ENCODE assay signal across 15 mouse cellular contexts in genomic region chr3:52653006-52653405, GRCm38 (mm10).
"Had no signal": no experiment of that assay in that cellular context is flagged by ENCODE, and none has a peak within 500 bp of the region (broad histone marks: within the 10 kb centered on the region; RNA-seq: fewer than 3 reads in every experiment).

No protein-coding gene starts in this region.

- ATAC-seq: midbrain, embryonic 13.5 days; midbrain, embryonic 16.5 days had no signal

- H3K4me1 ChIP-seq: lung, embryonic 15.5 days; midbrain, embryonic 13.5 days had no signal

- DNase-seq: kidney, postnatal 25 days; layer of hippocampus, postnatal 36 days; lung, adult 18-20 months; retina, postnatal 1 day; thymus, adult 18-20 months; thymus, postnatal 36 days had no signal

- H3K27me3 ChIP-seq: lung, embryonic 15.5 days; midbrain, embryonic 13.5 days; neural tube, embryonic 13.5 days had no signal

- H3K36me3 ChIP-seq: lung, embryonic 15.5 days; midbrain, embryonic 13.5 days; neural tube, embryonic 13.5 days had no signal

- H3K4me3 ChIP-seq: layer of hippocampus, adult 2 months; left cerebral cortex, adult 2 months; lung, embryonic 15.5 days; midbrain, embryonic 13.5 days; myocyte; neural tube, embryonic 13.5 days had no signal

- H3K4me2 ChIP-seq: lung, embryonic 15.5 days; midbrain, embryonic 13.5 days; neural tube, embryonic 13.5 days had no signal

- H3K9ac ChIP-seq: lung, embryonic 15.5 days; midbrain, embryonic 13.5 days; neural tube, embryonic 13.5 days had no signal

- H3K9me3 ChIP-seq: lung, embryonic 15.5 days; neural tube, embryonic 13.5 days had no signal

- H3K27ac ChIP-seq: kidney, postnatal 0 days; layer of hippocampus, adult 2 months; left cerebral cortex, adult 2 months; lung, embryonic 15.5 days; macrophage; midbrain, embryonic 13.5 days; neural tube, embryonic 13.5 days had no signal
